Mouse (Mus musculus) yolk sac, embryonic 10.5 days (tissue): ENCODE data around the gene Pink1.

ENCODE experiments used
- DNase-seq: peaks from one replicate; pipeline ENCODE4 v3.0.0-alpha.2; 2017; ENCODE audit warnings: low spot score

Gene Pink1

DNA sequence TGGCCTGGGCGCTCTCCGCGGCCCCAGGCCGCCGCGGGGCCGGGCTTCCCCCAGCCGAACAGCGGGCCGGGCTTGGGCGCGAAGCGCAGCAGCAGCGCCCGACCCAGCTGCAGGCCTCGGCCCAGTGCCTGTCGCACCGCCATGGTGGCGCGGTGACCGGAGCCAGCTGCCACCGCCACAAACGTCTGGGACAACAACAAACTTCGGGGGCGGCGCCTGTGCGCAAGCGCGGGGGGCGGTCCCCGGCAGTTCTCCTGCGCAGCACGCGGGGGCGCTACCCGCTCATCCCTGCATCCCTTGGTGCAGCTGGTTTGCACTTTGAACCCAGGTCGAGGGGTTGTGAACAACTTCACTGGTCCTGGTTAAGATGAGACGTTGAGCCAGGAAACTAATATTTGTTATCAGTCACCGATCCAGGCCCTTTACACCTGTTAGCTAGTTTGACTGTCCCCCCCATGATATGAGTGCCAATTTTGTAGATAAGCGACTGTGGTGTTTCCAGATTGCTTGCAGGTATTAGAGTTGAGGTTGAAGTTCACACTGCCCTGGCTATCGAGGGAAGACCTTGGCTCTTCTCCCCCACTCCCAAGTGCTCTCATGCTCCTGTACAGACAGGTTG is at the start of gene Pink1:
Gene Pink1 (minus strand): TSS at position 231 of the 619 bp plus-strand sequence.
- peak; percentile 88 for DNase-seq

GRCm38 (mm10) chr4:138375117-138375516 is 49.0 kb upstream of the Pink1 start:
- DNase-seq = no peak

DNA sequence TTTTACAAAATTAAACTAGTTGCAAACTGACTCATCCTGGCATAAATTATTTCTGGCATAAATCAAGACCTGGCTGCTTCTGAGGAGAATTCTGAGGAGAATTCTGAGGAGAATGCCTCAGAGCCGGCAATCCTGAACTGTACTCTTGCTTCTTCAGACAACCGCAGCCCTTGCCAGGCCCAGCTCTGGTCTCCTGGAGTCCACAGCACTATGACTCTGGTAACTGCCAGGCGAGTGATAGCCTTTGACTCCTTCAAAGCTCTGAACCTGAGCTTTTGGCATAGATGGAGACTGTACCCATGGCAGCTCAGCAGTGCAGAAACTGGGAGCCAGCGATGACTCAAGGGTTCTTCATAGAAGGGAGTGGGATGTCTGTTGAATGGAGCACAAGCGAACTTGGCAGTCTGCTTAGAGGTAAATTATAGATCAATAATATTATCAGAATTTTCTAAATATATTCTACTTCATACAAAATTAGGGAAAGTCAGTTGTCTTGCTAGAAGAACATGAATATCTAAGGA is 44.9 kb upstream of the Pink1 start:
- no peak for DNase-seq

DNA sequence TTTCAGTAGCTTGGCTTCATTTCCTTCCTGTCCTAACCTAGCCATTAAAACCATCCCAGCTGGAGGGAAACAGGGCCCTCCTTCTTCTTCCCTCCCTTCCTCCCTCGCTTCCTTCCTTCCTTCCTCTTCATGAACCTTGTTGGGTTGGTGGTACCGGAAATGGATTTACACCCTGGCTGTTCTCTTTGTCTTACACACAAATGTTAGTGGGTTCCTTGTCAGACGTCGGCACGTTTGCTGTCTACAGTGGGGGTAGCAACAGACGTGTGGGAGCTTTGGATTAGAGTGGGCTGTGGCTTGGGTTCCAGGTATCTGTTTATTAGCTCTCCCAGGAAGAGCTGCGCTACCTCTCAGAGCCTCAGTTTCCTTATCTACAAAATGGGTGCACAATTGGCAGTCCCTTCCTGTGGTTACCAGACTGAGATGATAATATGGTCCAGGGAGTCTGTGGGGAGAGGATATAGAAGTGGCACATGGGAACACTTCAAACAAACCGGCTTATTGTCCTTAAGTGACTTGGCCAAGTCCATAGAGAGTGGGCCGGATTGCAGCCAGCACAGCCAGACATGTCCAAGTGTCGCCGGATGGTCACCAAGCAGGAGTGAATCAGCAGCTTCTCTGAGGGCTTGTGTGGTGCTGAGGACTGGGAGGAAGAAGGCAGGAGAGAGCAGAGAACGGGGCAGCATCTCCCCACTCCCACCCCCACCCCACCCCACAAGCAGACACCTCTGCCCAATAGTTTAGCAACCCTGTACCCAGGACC is 42.6 kb upstream of the Pink1 start:
- no peak for DNase-seq

- DNase-seq = peak; percentile 83
Observed at GRCm38 (mm10) chr4:138367641-138368497, 41.8 kb upstream of the Pink1 start, which contains the start of gene Cda. Gene Cda (minus strand): TSS chr4:138367992.

DNA sequence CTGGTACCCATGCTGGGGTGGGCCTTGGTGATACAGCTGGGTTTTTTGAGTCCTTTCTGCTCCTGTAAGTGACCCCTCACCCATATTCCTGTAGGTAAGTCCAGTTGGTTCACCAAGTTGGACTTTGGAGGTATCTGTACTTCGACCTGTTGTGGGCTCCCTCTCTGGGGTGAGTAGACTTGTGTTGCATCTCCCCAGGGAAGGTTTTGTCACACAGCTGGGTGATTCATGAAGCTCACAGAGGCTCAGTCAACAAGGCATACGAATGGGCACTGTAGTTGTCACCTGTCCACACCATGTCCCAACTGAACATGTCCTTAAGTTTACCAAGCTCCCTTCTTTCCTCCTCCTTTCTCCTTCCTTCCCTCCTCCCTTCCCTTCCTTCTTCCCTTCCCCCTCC is 40.5 kb upstream of the Pink1 start:
- DNase-seq = no peak

GRCm38 (mm10) chr4:138363511-138363910 is 37.4 kb upstream of the Pink1 start:
- no peak for DNase-seq

- no peak for DNase-seq
Observed at GRCm38 (mm10) chr4:138362883-138363282, 36.8 kb upstream of the Pink1 start.

GRCm38 (mm10) chr4:138361370-138361821 is 35.3 kb upstream of the Pink1 start:
- no peak for DNase-seq

GRCm38 (mm10) chr4:138358176-138358575 is 32.1 kb upstream of the Pink1 start:
- no peak for DNase-seq

GRCm38 (mm10) chr4:138356551-138356950 is 30.4 kb upstream of the Pink1 start:
- DNase-seq = no peak

DNA sequence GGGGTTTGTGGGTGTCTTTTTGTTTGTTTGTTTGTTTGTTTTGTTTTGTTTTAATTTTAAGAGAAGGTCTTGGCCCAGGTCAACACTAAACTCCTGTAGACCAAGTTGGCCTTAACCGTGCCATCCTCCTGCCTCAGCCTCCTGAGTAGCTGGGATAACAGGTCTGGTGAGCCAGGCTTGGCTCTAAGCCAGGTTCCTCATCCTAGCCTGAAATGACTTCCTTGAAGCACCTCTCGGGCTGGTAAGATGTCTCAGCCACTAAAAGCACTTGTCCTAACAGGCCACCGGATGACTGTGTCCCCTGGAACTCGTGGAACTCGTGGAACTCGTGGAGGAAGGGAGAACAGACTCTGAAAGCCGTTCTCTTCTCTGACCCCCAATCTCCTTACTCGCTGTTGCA is 30.0 kb upstream of the Pink1 start:
- DNase-seq = no peak

DNA sequence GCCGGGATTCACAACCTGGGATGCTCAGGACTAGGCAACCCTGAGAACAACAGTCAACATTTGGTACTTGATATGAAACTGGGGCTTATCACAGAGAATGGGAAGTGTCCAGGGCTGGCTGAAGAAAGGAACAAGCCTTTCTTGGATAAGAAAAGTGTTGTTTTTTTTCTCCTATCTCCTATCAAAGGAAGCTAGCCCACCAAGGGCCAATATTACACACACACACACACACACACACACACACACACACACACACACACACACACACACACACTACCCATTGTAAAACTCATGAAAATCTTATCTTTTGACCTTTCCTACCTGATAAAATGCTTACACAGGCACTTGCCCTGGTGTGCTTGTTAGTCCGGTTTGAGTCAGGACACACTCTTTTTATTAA is 29.4 kb upstream of the Pink1 start:
- DNase-seq = no peak

DNA sequence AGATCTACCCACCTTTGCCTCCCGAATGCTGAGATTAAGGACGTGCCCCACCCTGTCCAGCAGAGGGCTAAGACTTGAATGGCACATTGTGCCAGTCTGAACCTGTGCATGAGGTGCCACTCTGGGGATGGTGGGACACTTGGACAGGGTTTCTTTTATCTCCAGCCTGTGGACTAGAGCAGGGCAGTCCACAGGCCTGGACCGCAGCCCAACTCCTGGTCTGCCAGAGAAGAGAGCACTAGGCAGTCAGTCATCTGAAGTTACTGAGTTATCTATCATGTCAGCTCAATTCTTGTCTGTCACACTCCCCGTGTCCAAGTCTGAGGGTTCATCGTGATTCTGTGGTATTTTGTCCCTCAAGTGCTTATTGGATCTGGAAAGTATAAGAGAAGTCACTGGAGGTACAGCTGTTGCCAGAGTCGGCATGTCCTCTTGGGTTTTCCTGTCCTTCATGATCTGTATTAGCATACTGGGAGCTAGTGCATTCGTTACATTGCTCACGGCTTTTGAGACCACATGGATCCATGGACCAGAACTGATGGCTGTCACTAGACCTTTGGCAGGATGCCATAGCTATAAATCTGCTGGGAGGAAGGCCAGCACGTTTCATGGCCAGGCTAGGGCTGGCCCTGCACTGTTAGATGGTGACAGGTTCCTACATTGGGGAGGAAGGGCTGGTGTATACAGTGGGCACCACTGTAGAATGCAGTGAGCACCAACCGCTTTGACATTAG is 27.5 kb upstream of the Pink1 start:
- no peak for DNase-seq

- DNase-seq = no peak
Observed at GRCm38 (mm10) chr4:138352692-138353091, 26.6 kb upstream of the Pink1 start.

DNA sequence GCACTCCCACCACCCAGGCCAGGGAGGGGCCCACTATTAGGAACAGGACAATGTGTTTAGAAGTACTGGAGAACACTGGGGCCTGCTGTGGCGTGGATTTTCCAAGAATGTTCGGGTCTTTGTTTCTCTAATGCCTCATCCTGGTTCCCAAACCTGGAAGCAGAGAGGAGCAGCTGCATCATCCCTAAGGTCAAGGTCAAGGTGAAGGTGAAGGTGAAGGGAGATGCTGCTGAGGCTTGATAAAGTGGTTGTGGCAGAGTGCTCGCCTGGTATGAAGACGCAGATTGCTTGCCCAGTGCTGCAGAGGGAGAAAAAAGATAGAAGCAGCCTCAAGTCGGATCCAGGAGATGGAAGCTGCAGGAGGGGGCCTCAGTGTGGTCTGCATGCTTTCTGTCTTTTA is 25.7 kb upstream of the Pink1 start:
- no peak for DNase-seq

GRCm38 (mm10) chr4:138348716-138349115 is 22.6 kb upstream of the Pink1 start:
- no peak for DNase-seq

DNA sequence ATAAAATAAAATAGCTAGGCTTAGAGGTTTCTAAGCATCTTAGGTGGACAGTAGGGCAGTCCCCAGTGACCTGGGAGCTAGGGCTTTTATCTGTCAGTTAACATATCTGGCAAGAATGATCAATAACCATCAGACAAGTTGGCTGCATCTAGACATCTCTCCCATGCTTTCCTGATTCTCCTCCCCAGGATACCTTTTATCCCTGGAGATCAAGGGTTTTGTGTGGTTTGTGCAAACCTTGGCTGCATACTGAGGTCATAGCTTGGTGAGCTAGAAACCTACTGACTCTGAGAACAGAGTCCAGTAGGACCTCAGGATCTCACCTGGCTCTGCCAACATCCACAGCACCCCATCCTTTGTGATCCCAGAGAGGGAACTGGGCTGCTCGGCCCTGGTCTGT is 21.2 kb upstream of the Pink1 start:
- DNase-seq = no peak

- DNase-seq = no peak
Observed at GRCm38 (mm10) chr4:138344891-138345545, 18.9 kb upstream of the Pink1 start.

- peak; percentile 43 for DNase-seq
Observed at GRCm38 (mm10) chr4:138343341-138343837, 17.3 kb upstream of the Pink1 start.

DNA sequence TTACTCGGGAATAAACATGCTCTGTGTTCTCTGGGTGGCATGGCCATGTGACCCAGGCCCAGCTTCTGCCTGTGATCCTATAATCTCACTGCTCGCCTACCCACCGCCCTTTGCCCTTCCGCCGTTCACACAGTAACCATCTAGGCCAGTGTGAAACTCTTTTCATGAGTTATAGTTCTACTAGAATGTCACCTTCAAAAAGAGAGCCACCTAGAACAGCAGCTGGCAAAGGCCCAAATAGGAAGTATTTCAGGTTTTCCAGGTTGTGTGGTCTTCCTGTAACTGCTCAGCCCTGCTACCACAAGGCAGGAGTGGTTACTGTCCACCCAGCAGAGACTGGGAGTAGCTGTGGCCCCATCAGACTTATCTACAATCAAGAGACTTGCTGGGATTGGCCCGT is 16.7 kb upstream of the Pink1 start:
- DNase-seq = peak; percentile 56
